Mouse (Mus musculus): ENCODE measurements around the gene Chd2. TPM values are rescaled to one million over a fixed set of nuclear protein-coding genes. Genes with fewer than 3 reads are reported as not detected.

The Chd2 gene
- polyA plus RNA-seq, 1 experiment = 5.8 TPM

- Histone ChIP-seq H3K36me3 (ENCODE audit: control insufficient read depth, insufficient read depth) (peaks cover 93% of the 10 kb centered on the region), H3ac (ENCODE audit: control insufficient read depth, insufficient read length, low read depth) (no peak overlapping the region), H3K79me3 (ENCODE audit: low read depth) (peaks cover 13% of the 10 kb centered on the region), H3K4me3 (ENCODE audit: insufficient read depth, poor library complexity, severe bottlenecking) (no peak overlapping the region), H3K27me3 (ENCODE audit: control insufficient read depth, insufficient read depth, insufficient read length) (no peaks in the 10 kb centered on the region), H3K79me2 (ENCODE audit: control insufficient read depth, insufficient read depth) (peaks cover 31% of the 10 kb centered on the region)
- TF ChIP-seq CTCF (IDR thresholded peaks at IDR 0.05; ENCODE audit: control insufficient read depth, insufficient read depth, insufficient read length) (no peak), MYOD1 (IDR thresholded peaks at IDR 0.05; ENCODE audit: control insufficient read depth, insufficient read length, low read depth) (no peak), FOSL1 (IDR thresholded peaks at IDR 0.05; ENCODE audit: insufficient read depth, low read length, poor library complexity, severe bottlenecking) (no peak), MAX (IDR thresholded peaks at IDR 0.05) (no peak), USF1 (IDR thresholded peaks at IDR 0.05; ENCODE audit: low read depth) (no peak), MYOG (IDR thresholded peaks at IDR 0.05; ENCODE audit: control insufficient read depth, extremely low read depth, insufficient read length) (no peak), CEBPB (IDR thresholded peaks at IDR 0.05; ENCODE audit: low read depth) (no peak)
These were observed 32.9 kb downstream of the Chd2 start for GRCm38 (mm10) chr7:73508688-73509087.

DNA sequence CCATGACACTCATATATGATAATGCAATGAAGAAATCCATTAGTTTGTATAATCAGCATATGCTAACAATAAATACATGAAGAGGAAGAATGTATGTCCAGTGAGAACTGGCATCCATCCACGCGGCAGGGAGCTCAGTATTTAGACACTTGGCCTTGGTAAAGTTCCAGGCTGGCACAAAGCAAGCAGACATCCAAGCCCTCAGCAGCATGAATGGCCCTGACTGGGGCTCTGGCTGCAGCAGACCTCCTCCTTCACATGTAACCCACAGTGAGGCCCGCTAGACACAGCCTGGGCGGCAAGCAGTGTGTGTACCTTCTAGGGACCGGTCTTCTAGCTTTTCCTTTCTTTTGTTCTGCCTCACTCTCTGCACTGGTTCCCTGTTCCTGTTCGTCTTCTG is 34.1 kb downstream of the Chd2 start:
- H3K27me3 ChIP-seq (ENCODE audit: control insufficient read depth, insufficient read depth, insufficient read length) = no peaks in the 10 kb centered on the region
- TF ChIP-seq FOSL1 (IDR thresholded peaks at IDR 0.05; ENCODE audit: insufficient read depth, low read length, poor library complexity, severe bottlenecking) (no peak), CEBPB (IDR thresholded peaks at IDR 0.05; ENCODE audit: low read depth) (no peak), USF1 (IDR thresholded peaks at IDR 0.05; ENCODE audit: low read depth) (no peak), MAX (IDR thresholded peaks at IDR 0.05) (no peak), MYOD1 (IDR thresholded peaks at IDR 0.05; ENCODE audit: control insufficient read depth, insufficient read length, low read depth) (no peak), MYOG (IDR thresholded peaks at IDR 0.05; ENCODE audit: control insufficient read depth, extremely low read depth, insufficient read length) (no peak), CTCF (IDR thresholded peaks at IDR 0.05; ENCODE audit: control insufficient read depth, insufficient read depth, insufficient read length) (no peak)
- H3K4me3 ChIP-seq (ENCODE audit: insufficient read depth, poor library complexity, severe bottlenecking) = no peak overlapping the region
- H3K79me2 ChIP-seq (ENCODE audit: control insufficient read depth, insufficient read depth) = peaks cover 30% of the 10 kb centered on the region
- H3ac ChIP-seq (ENCODE audit: control insufficient read depth, insufficient read length, low read depth) = no peak overlapping the region
- H3K36me3 ChIP-seq (ENCODE audit: control insufficient read depth, insufficient read depth) = peaks cover 92% of the 10 kb centered on the region
- peaks cover 12% of the 10 kb centered on the region for H3K79me3 ChIP-seq (ENCODE audit: low read depth)

GRCm38 (mm10) chr7:73506852-73507251 is 34.8 kb downstream of the Chd2 start:
- Histone ChIP-seq H3ac (ENCODE audit: control insufficient read depth, insufficient read length, low read depth) (no peak overlapping the region), H3K79me2 (ENCODE audit: control insufficient read depth, insufficient read depth) (peaks cover 24% of the 10 kb centered on the region), H3K27me3 (ENCODE audit: control insufficient read depth, insufficient read depth, insufficient read length) (no peaks in the 10 kb centered on the region), H3K36me3 (ENCODE audit: control insufficient read depth, insufficient read depth) (peaks cover 91% of the 10 kb centered on the region), H3K4me3 (ENCODE audit: insufficient read depth, poor library complexity, severe bottlenecking) (no peak overlapping the region), H3K79me3 (ENCODE audit: low read depth) (peaks cover 10% of the 10 kb centered on the region)
- TF ChIP-seq MYOG (IDR thresholded peaks at IDR 0.05; ENCODE audit: control insufficient read depth, extremely low read depth, insufficient read length) = no peak

DNA sequence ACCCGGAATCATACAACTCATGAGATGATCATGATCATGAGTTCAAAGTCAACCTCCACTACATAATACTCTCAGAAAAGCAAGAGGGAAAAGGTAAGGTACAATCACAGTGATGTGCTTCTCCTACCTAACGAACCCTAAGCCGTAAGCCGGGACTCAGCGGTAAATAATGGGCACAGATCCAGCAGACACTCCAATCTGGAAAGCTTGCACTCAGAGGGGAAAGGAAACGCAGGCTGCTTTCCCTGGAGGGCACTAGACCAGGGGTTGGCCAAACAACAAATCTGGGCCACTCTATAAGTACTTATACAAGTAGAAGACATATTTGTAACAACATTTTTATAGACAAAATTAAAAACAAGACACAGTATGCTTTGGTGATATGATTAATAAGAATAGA is 36.4 kb downstream of the Chd2 start:
- no peak overlapping the region for H3ac ChIP-seq (ENCODE audit: control insufficient read depth, insufficient read length, low read depth)
- peaks cover 87% of the 10 kb centered on the region for H3K36me3 ChIP-seq (ENCODE audit: control insufficient read depth, insufficient read depth)
- peaks cover 10% of the 10 kb centered on the region for H3K79me3 ChIP-seq (ENCODE audit: low read depth)
- peaks cover 8% of the 10 kb centered on the region for H3K79me2 ChIP-seq (ENCODE audit: control insufficient read depth, insufficient read depth)
- H3K4me3 ChIP-seq (ENCODE audit: insufficient read depth, poor library complexity, severe bottlenecking) = no peak overlapping the region
- no peak for TF ChIP-seq MYOG (IDR thresholded peaks at IDR 0.05; ENCODE audit: control insufficient read depth, extremely low read depth, insufficient read length)
- H3K27me3 ChIP-seq (ENCODE audit: control insufficient read depth, insufficient read depth, insufficient read length) = no peaks in the 10 kb centered on the region

DNA sequence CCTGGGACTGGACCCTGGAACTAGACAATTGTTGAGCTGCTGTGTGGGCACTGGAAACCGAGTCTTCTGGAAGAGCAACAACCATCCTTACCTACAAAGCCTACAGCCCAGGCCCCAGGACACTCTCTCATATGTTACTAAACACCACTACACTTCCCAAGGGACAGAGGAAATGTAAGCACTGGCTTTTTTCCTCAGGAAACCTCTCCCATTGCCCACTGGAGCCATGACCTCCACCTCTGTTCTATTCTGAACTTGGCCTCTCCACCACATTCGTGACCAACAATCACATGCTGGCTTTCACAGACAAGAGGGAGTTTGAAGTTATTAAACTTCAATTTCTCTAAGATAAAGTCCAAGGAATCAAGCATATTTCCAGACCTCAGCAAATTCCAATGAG is 43.4 kb downstream of the Chd2 start:
- TF ChIP-seq USF1 (IDR thresholded peaks at IDR 0.05; ENCODE audit: low read depth) (no peak), CEBPB (IDR thresholded peaks at IDR 0.05; ENCODE audit: low read depth) (no peak), MYOD1 (IDR thresholded peaks at IDR 0.05; ENCODE audit: control insufficient read depth, insufficient read length, low read depth) (no peak), MAX (IDR thresholded peaks at IDR 0.05) (no peak), FOSL1 (IDR thresholded peaks at IDR 0.05; ENCODE audit: insufficient read depth, low read length, poor library complexity, severe bottlenecking) (no peak), CTCF (IDR thresholded peaks at IDR 0.05; ENCODE audit: control insufficient read depth, insufficient read depth, insufficient read length) (no peak), MYOG (IDR thresholded peaks at IDR 0.05; ENCODE audit: control insufficient read depth, extremely low read depth, insufficient read length) (no peak)
- peaks cover 83% of the 10 kb centered on the region for H3K36me3 ChIP-seq (ENCODE audit: control insufficient read depth, insufficient read depth)
- H3K27me3 ChIP-seq (ENCODE audit: control insufficient read depth, insufficient read depth, insufficient read length) = no peaks in the 10 kb centered on the region
- no peak overlapping the region for H3ac ChIP-seq (ENCODE audit: control insufficient read depth, insufficient read length, low read depth)
- no peaks in the 10 kb centered on the region for H3K79me2 ChIP-seq (ENCODE audit: control insufficient read depth, insufficient read depth)
- H3K79me3 ChIP-seq (ENCODE audit: low read depth) = peaks cover 2% of the 10 kb centered on the region
- no peak overlapping the region for H3K4me3 ChIP-seq (ENCODE audit: insufficient read depth, poor library complexity, severe bottlenecking)

DNA sequence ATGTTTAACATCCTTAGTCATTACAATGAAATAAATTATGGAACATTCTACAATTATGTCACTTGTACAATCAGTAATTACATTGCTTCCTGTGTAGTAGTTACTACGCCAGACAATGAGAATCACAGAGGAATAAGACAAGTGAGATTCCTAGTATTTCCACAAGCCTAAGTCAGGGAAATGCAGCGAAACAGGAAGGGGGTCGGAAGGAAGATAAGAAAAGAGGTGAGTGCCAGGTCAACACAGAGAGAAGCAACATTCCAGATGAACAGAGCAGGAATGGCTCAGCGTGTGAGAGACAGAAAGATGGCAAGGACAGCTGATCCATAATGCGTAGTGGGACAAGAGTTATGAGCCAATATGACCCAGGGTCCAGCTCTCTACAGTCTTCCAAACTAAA is 52.4 kb downstream of the Chd2 start:
- H3K79me3 ChIP-seq (ENCODE audit: low read depth) = no peaks in the 10 kb centered on the region
- no peak overlapping the region for H3ac ChIP-seq (ENCODE audit: control insufficient read depth, insufficient read length, low read depth)
- H3K36me3 ChIP-seq (ENCODE audit: control insufficient read depth, insufficient read depth) = peaks cover 79% of the 10 kb centered on the region
- no peaks in the 10 kb centered on the region for H3K27me3 ChIP-seq (ENCODE audit: control insufficient read depth, insufficient read depth, insufficient read length)
- TF ChIP-seq MYOD1 (IDR thresholded peaks at IDR 0.05; ENCODE audit: control insufficient read depth, insufficient read length, low read depth) (no peak), CEBPB (IDR thresholded peaks at IDR 0.05; ENCODE audit: low read depth) (no peak), CTCF (IDR thresholded peaks at IDR 0.05; ENCODE audit: control insufficient read depth, insufficient read depth, insufficient read length) (no peak)
- no peaks in the 10 kb centered on the region for H3K79me2 ChIP-seq (ENCODE audit: control insufficient read depth, insufficient read depth)
- no peak overlapping the region for H3K4me3 ChIP-seq (ENCODE audit: insufficient read depth, poor library complexity, severe bottlenecking)
